Mouse (Mus musculus): ENCODE results near the gene Knl1. TPM values are rescaled to one million over a fixed set of nuclear protein-coding genes. Genes with fewer than 3 reads are reported as not detected.
A peak's percentile ranks its signal among the peaks of the same experiment; 100 is the strongest.

The Knl1 gene
- total and polyA plus RNA-seq, 2 experiments, result 0.28 TPM; not detected in 1

GRCm38 (mm10) chr2:119019538-119019937, 27.4 kb upstream of the Knl1 start:
- no peak overlapping the region for H3K4me3 ChIP-seq (ENCODE audit: insufficient read depth, low read depth, low read length)
- no peak for TF ChIP-seq POLR2A (IDR thresholded peaks at IDR 0.05; ENCODE audit: extremely low read depth, insufficient read depth, low read length)
- H3K27ac ChIP-seq (replicated peaks; ENCODE audit: insufficient read depth, low read depth, low read length), result no peak overlapping the region
- no peaks in the 10 kb centered on the region for H3K4me1 ChIP-seq (ENCODE audit: control insufficient read depth, insufficient read depth, low read length)
- H3K9ac ChIP-seq (ENCODE audit: low read depth, low read length), result no peak overlapping the region
- WGBS, result 90% methylated on average over 4 of the region's 4 CpGs
- no peaks in the 10 kb centered on the region for H3K79me2 ChIP-seq (ENCODE audit: control insufficient read depth, insufficient read depth, low read length)
- no peaks in the 10 kb centered on the region for H3K27me3 ChIP-seq (ENCODE audit: control insufficient read depth, insufficient read depth, low read length)
- no peak for DNase-seq (ENCODE audit: extremely low read depth, low read depth, low spot score)
- H3K36me3 ChIP-seq (ENCODE audit: control insufficient read depth, insufficient read depth, low read length), result peaks cover 40% of the 10 kb centered on the region

- DNase-seq (ENCODE audit: extremely low read depth, low read depth, low spot score), result no peak
- WGBS, result 96% methylated on average over 6 of the region's 6 CpGs
- no peak overlapping the region for H3K27ac ChIP-seq (replicated peaks; ENCODE audit: insufficient read depth, low read depth, low read length)
- no peak overlapping the region for H3K4me3 ChIP-seq (ENCODE audit: insufficient read depth, low read depth, low read length)
- no peaks in the 10 kb centered on the region for H3K79me2 ChIP-seq (ENCODE audit: control insufficient read depth, insufficient read depth, low read length)
- no peaks in the 10 kb centered on the region; the same call in 1 of the 2 replicates for H3K4me1 ChIP-seq (ENCODE audit: control insufficient read depth, insufficient read depth, low read length)
- H3K9ac ChIP-seq (ENCODE audit: low read depth, low read length), result no peak overlapping the region
- TF ChIP-seq POLR2A (IDR thresholded peaks at IDR 0.05; ENCODE audit: extremely low read depth, insufficient read depth, low read length), result no peak
- no peak for TF ChIP-seq CTCF (IDR thresholded peaks at IDR 0.05; ENCODE audit: low read depth, low read length)
- peaks cover 43% of the 10 kb centered on the region for H3K36me3 ChIP-seq (ENCODE audit: control insufficient read depth, insufficient read depth, low read length)
- no peaks in the 10 kb centered on the region for H3K27me3 ChIP-seq (ENCODE audit: control insufficient read depth, insufficient read depth, low read length)
Measured at GRCm38 (mm10) chr2:119023154-119023660, 23.7 kb upstream of the Knl1 start.

- Histone ChIP-seq H3K4me1 (ENCODE audit: control insufficient read depth, insufficient read depth, low read length) (peaks cover 3% of the 10 kb centered on the region), H3K27ac (replicated peaks; ENCODE audit: insufficient read depth, low read depth, low read length) (no peak overlapping the region), H3K79me2 (ENCODE audit: control insufficient read depth, insufficient read depth, low read length) (peaks cover 7% of the 10 kb centered on the region; the same call in 1 of the 2 replicates), H3K27me3 (ENCODE audit: control insufficient read depth, insufficient read depth, low read length) (no peaks in the 10 kb centered on the region), H3K4me3 (ENCODE audit: insufficient read depth, low read depth, low read length) (no peak overlapping the region), H3K36me3 (ENCODE audit: control insufficient read depth, insufficient read depth, low read length) (peaks cover 38% of the 10 kb centered on the region), H3K9ac (ENCODE audit: low read depth, low read length) (no peak overlapping the region)
- 68% methylated on average over 9 of the region's 9 CpGs for WGBS
- peak; percentile 37; the same call in 1 of the 2 replicates for TF ChIP-seq CTCF (IDR thresholded peaks at IDR 0.05; ENCODE audit: low read depth, low read length)
- no peak for TF ChIP-seq POLR2A (IDR thresholded peaks at IDR 0.05; ENCODE audit: extremely low read depth, insufficient read depth, low read length)
- DNase-seq (ENCODE audit: extremely low read depth, low read depth, low spot score), result peak; percentile 21
Measured at GRCm38 (mm10) chr2:119024536-119025238, 22.2 kb upstream of the Knl1 start.

GRCm38 (mm10) chr2:119025239-119025616, 21.7 kb upstream of the Knl1 start:
- TF ChIP-seq CTCF (IDR thresholded peaks at IDR 0.05; ENCODE audit: low read depth, low read length) (no peak), POLR2A (IDR thresholded peaks at IDR 0.05; ENCODE audit: extremely low read depth, insufficient read depth, low read length) (no peak)
- no peak overlapping the region for H3K9ac ChIP-seq (ENCODE audit: low read depth, low read length)
- no peaks in the 10 kb centered on the region for H3K27me3 ChIP-seq (ENCODE audit: control insufficient read depth, insufficient read depth, low read length)
- peaks cover 7% of the 10 kb centered on the region; the same call in 1 of the 2 replicates for H3K79me2 ChIP-seq (ENCODE audit: control insufficient read depth, insufficient read depth, low read length)
- peaks cover 3% of the 10 kb centered on the region for H3K4me1 ChIP-seq (ENCODE audit: control insufficient read depth, insufficient read depth, low read length)
- WGBS, result 81% methylated on average over 4 of the region's 4 CpGs
- DNase-seq (ENCODE audit: extremely low read depth, low read depth, low spot score), result no peak
- no peak overlapping the region for H3K27ac ChIP-seq (replicated peaks; ENCODE audit: insufficient read depth, low read depth, low read length)
- H3K4me3 ChIP-seq (ENCODE audit: insufficient read depth, low read depth, low read length), result no peak overlapping the region
- H3K36me3 ChIP-seq (ENCODE audit: control insufficient read depth, insufficient read depth, low read length), result peaks cover 37% of the 10 kb centered on the region

GRCm38 (mm10) chr2:119026951-119027350, 20.0 kb upstream of the Knl1 start:
- no peak overlapping the region for H3K9ac ChIP-seq (ENCODE audit: low read depth, low read length)
- peaks cover 7% of the 10 kb centered on the region; the same call in 1 of the 2 replicates for H3K79me2 ChIP-seq (ENCODE audit: control insufficient read depth, insufficient read depth, low read length)
- TF ChIP-seq CTCF (IDR thresholded peaks at IDR 0.05; ENCODE audit: low read depth, low read length) (no peak), POLR2A (IDR thresholded peaks at IDR 0.05; ENCODE audit: extremely low read depth, insufficient read depth, low read length) (no peak)
- H3K4me1 ChIP-seq (ENCODE audit: control insufficient read depth, insufficient read depth, low read length), result peaks cover 3% of the 10 kb centered on the region
- H3K27me3 ChIP-seq (ENCODE audit: control insufficient read depth, insufficient read depth, low read length), result no peaks in the 10 kb centered on the region
- DNase-seq (ENCODE audit: extremely low read depth, low read depth, low spot score), result no peak
- H3K27ac ChIP-seq (replicated peaks; ENCODE audit: insufficient read depth, low read depth, low read length), result no peak overlapping the region
- no peak overlapping the region for H3K4me3 ChIP-seq (ENCODE audit: insufficient read depth, low read depth, low read length)
- H3K36me3 ChIP-seq (ENCODE audit: control insufficient read depth, insufficient read depth, low read length), result peaks cover 22% of the 10 kb centered on the region
- 96% methylated on average over 4 of the region's 4 CpGs for WGBS

Data from liver, adult 2 months (tissue).